Mouse (Mus musculus): ENCODE results near the gene Ephx3. TPM values are rescaled to one million over a fixed set of nuclear protein-coding genes. Genes with fewer than 3 reads are reported as not detected.
A peak's percentile ranks its signal among the peaks of the same experiment; 100 is the strongest.

The Ephx3 gene
- polyA plus RNA-seq, 1 experiment from 2014 or later: not detected

GRCm38 (mm10) chr17:32160882-32161281, 28.5 kb downstream of the Ephx3 start:
- DNase-seq (ENCODE audit: low spot score) (no peak), ATAC-seq (replicated peaks; ENCODE audit: insufficient number of reproducible peaks, low FRiP score, low TSS enrichment, low read depth) (no peak)
- WGBS: 79% methylated on average over 4 of the region's 4 CpGs
- Histone ChIP-seq H3K9ac (replicated peaks; ENCODE audit: low read length) (no peak overlapping the region), H3K36me3 (replicated peaks; ENCODE audit: control insufficient read depth, insufficient read depth, low read depth, low read length) (peaks cover 4% of the 10 kb centered on the region), H3K4me2 (ENCODE audit: low read depth, low read length) (no peak overlapping the region), H3K4me1 (ENCODE audit: control insufficient read depth, insufficient read depth, low read length) (peaks cover 6% of the 10 kb centered on the region; the same call in 1 of the 2 replicates), H3K27me3 (ENCODE audit: control insufficient read depth, insufficient read depth, low read length) (no peaks in the 10 kb centered on the region), H3K27ac (replicated peaks; ENCODE audit: low read depth, low read length) (no peak overlapping the region), H3K4me3 (ENCODE audit: low read depth, low read length) (no peak overlapping the region), H3K9me3 (replicated peaks; ENCODE audit: control insufficient read depth, low read length) (no peaks in the 10 kb centered on the region)

GRCm38 (mm10) chr17:32158841-32159240, 30.5 kb downstream of the Ephx3 start:
- no peaks in the 10 kb centered on the region for H3K27me3 ChIP-seq (ENCODE audit: control insufficient read depth, insufficient read depth, low read length)
- no peak overlapping the region for H3K4me3 ChIP-seq (ENCODE audit: low read depth, low read length)
- DNase-seq (ENCODE audit: low spot score) (no peak), ATAC-seq (replicated peaks; ENCODE audit: insufficient number of reproducible peaks, low FRiP score, low TSS enrichment, low read depth) (no peak)
- WGBS: 94% methylated on average over 13 of the region's 13 CpGs
- peaks cover 12% of the 10 kb centered on the region for H3K36me3 ChIP-seq (replicated peaks; ENCODE audit: control insufficient read depth, insufficient read depth, low read depth, low read length)
- no peak overlapping the region for H3K9ac ChIP-seq (replicated peaks; ENCODE audit: low read length)
- H3K27ac ChIP-seq (replicated peaks; ENCODE audit: low read depth, low read length): no peak overlapping the region
- peaks cover 6% of the 10 kb centered on the region; the same call in 1 of the 2 replicates for H3K4me1 ChIP-seq (ENCODE audit: control insufficient read depth, insufficient read depth, low read length)
- H3K9me3 ChIP-seq (replicated peaks; ENCODE audit: control insufficient read depth, low read length): no peaks in the 10 kb centered on the region
- no peak overlapping the region for H3K4me2 ChIP-seq (ENCODE audit: low read depth, low read length)

GRCm38 (mm10) chr17:32146718-32147117, 42.6 kb downstream of the Ephx3 start:
- Histone ChIP-seq H3K9ac (replicated peaks; ENCODE audit: low read length) (no peak overlapping the region), H3K36me3 (replicated peaks; ENCODE audit: control insufficient read depth, insufficient read depth, low read depth, low read length) (peaks cover 26% of the 10 kb centered on the region), H3K4me3 (ENCODE audit: low read depth, low read length) (no peak overlapping the region), H3K27ac (replicated peaks; ENCODE audit: low read depth, low read length) (no peak overlapping the region), H3K9me3 (replicated peaks; ENCODE audit: control insufficient read depth, low read length) (no peaks in the 10 kb centered on the region), H3K4me2 (ENCODE audit: low read depth, low read length) (no peak overlapping the region), H3K27me3 (ENCODE audit: control insufficient read depth, insufficient read depth, low read length) (no peaks in the 10 kb centered on the region), H3K4me1 (ENCODE audit: control insufficient read depth, insufficient read depth, low read length) (no peaks in the 10 kb centered on the region)
- WGBS: 93% methylated on average over 8 of the region's 8 CpGs
- ATAC-seq (replicated peaks; ENCODE audit: insufficient number of reproducible peaks, low FRiP score, low TSS enrichment, low read depth) (no peak; the same call in 1 of the 2 replicates), DNase-seq (ENCODE audit: low spot score) (no peak)

GRCm38 (mm10) chr17:32142907-32143854, 46.2 kb downstream of the Ephx3 start:
- H3K4me1 ChIP-seq (ENCODE audit: control insufficient read depth, insufficient read depth, low read length): no peaks in the 10 kb centered on the region
- H3K27ac ChIP-seq (replicated peaks; ENCODE audit: low read depth, low read length): no peak overlapping the region; the same call in 1 of the 2 replicates
- peak; percentile 45; the same call in 1 of the 2 replicates for ATAC-seq (replicated peaks; ENCODE audit: insufficient number of reproducible peaks, low FRiP score, low TSS enrichment, low read depth)
- H3K27me3 ChIP-seq (ENCODE audit: control insufficient read depth, insufficient read depth, low read length): no peaks in the 10 kb centered on the region
- no peak overlapping the region for H3K4me3 ChIP-seq (ENCODE audit: low read depth, low read length)
- H3K4me2 ChIP-seq (ENCODE audit: low read depth, low read length): peak overlapping the region; percentile 36
- peaks cover 25% of the 10 kb centered on the region for H3K36me3 ChIP-seq (replicated peaks; ENCODE audit: control insufficient read depth, insufficient read depth, low read depth, low read length)
- 26% methylated on average over 39 of the region's 39 CpGs for WGBS
- DNase-seq (ENCODE audit: low spot score): peak; percentile 83
- peak overlapping the region; percentile 18; the same call in 1 of the 2 replicates for H3K9ac ChIP-seq (replicated peaks; ENCODE audit: low read length)
- H3K9me3 ChIP-seq (replicated peaks; ENCODE audit: control insufficient read depth, low read length): no peaks in the 10 kb centered on the region

GRCm38 (mm10) chr17:32142234-32142633, 47.1 kb downstream of the Ephx3 start:
- Histone ChIP-seq H3K27me3 (ENCODE audit: control insufficient read depth, insufficient read depth, low read length) (no peaks in the 10 kb centered on the region), H3K4me3 (ENCODE audit: low read depth, low read length) (no peak overlapping the region), H3K4me2 (ENCODE audit: low read depth, low read length) (no peak overlapping the region), H3K9me3 (replicated peaks; ENCODE audit: control insufficient read depth, low read length) (no peaks in the 10 kb centered on the region), H3K27ac (replicated peaks; ENCODE audit: low read depth, low read length) (no peak overlapping the region), H3K36me3 (replicated peaks; ENCODE audit: control insufficient read depth, insufficient read depth, low read depth, low read length) (peaks cover 19% of the 10 kb centered on the region), H3K9ac (replicated peaks; ENCODE audit: low read length) (no peak overlapping the region), H3K4me1 (ENCODE audit: control insufficient read depth, insufficient read depth, low read length) (no peaks in the 10 kb centered on the region)
- 90% methylated on average over 1 of the region's 1 CpGs for WGBS
- no peak for ATAC-seq (replicated peaks; ENCODE audit: insufficient number of reproducible peaks, low FRiP score, low TSS enrichment, low read depth)
- no peak for DNase-seq (ENCODE audit: low spot score)

Other genes with a start within 250 kb of the Ephx3 start
- gene Rrp1b, start 153.4 kb downstream of the Ephx3 start, polyA plus RNA-seq (2014; fragmentation: Nextera tagmentation; extraction: Ambion mirVana): 64.3 and 65.1 TPM in 2 replicates
- 0.32 and 0.59 TPM in 2 replicates for gene Hsf2bp, start 153.2 kb downstream of the Ephx3 start, polyA plus RNA-seq (2014; fragmentation: Nextera tagmentation; extraction: Ambion mirVana)
- 17.7 and 18.2 TPM in 2 replicates for gene Notch3, start 22.7 kb downstream of the Ephx3 start, polyA plus RNA-seq (2014; fragmentation: Nextera tagmentation; extraction: Ambion mirVana)
- 81.5 and 85.1 TPM in 2 replicates for gene Brd4, start 95.2 kb upstream of the Ephx3 start, polyA plus RNA-seq (2014; fragmentation: Nextera tagmentation; extraction: Ambion mirVana)
- gene Akap8, start 131.7 kb upstream of the Ephx3 start, polyA plus RNA-seq (2014; fragmentation: Nextera tagmentation; extraction: Ambion mirVana): 53.4 and 53.9 TPM in 2 replicates
- gene Akap8l, start 161.1 kb upstream of the Ephx3 start, polyA plus RNA-seq (2014; fragmentation: Nextera tagmentation; extraction: Ambion mirVana): 44.3 and 56.2 TPM in 2 replicates
- 27.5 and 31.9 TPM in 2 replicates for gene Wiz, start 199.9 kb upstream of the Ephx3 start, polyA plus RNA-seq (2014; fragmentation: Nextera tagmentation; extraction: Ambion mirVana)
- gene Rasal3, start 214.0 kb upstream of the Ephx3 start, polyA plus RNA-seq (2014; fragmentation: Nextera tagmentation; extraction: Ambion mirVana): 0.63 and 0.77 TPM in 2 replicates
- not detected in 2 replicates for gene Pglyrp2, start 234.6 kb upstream of the Ephx3 start, polyA plus RNA-seq (2014; fragmentation: Nextera tagmentation; extraction: Ambion mirVana)

Data from embryonic facial prominence, embryonic 11.5 days (tissue).